Mouse (Mus musculus) retina, postnatal 7 days (tissue): ENCODE results near the gene Dlgap5.
A peak's percentile ranks its signal among the peaks of the same experiment; 100 is the strongest.
"Not testable (repeated sequence)": the region's sequence is repeated elsewhere in the genome, so short reads cannot be mapped to it uniquely, and the experiment has no call there.

Source experiments
- DNase-seq: peaks from one replicate; pipeline ENCODE4 v3.0.0-alpha.2; 2012; ENCODE audit warnings: low read depth, low spot score

Dlgap5 gene

DNA sequence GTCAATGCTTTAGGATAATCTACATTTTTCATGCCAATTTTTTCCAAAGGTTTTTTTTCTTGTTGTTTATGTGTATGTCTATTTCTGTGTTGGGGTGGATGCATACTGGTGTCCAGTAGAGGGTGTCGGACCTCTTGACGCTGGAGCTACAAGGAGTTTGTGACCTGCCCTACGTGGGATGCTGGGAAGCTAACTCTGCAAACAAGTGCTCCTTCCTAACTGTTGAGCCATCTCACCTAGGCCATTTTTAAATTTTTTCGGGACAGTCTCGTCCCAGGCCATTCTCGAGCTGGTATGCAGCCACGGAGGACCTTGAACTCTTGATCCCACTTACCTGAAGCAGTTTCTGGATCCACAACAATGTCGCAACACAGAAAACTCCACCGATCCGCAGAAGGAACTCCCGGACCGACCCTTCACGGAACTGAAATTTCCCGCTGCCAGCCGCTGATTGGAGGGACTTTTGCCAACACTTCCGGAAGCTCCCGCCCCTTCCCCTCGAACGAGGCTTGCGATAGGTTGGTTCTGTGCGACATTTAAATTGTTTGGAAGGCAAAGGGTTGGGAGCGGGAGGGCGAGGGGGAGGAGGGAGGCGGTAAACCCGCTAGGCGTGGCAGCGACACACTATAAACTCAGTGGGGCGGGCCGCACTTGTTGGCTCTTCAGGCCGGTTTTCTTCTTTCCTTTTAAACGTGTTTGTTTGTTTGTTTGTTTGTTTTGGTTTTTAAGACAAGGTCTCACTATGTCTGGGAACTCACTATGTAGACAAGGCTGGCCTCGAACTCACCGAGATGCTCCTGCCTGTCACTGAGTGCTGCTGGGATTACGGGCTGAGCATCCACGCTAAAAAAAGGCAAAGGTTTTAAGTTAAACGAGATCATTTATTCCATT is at the start of gene Dlgap5:
Gene Dlgap5, minus strand, starts transcription at position 633 of the 891 bp plus-strand sequence.
- peak; percentile 83 for DNase-seq

DNA sequence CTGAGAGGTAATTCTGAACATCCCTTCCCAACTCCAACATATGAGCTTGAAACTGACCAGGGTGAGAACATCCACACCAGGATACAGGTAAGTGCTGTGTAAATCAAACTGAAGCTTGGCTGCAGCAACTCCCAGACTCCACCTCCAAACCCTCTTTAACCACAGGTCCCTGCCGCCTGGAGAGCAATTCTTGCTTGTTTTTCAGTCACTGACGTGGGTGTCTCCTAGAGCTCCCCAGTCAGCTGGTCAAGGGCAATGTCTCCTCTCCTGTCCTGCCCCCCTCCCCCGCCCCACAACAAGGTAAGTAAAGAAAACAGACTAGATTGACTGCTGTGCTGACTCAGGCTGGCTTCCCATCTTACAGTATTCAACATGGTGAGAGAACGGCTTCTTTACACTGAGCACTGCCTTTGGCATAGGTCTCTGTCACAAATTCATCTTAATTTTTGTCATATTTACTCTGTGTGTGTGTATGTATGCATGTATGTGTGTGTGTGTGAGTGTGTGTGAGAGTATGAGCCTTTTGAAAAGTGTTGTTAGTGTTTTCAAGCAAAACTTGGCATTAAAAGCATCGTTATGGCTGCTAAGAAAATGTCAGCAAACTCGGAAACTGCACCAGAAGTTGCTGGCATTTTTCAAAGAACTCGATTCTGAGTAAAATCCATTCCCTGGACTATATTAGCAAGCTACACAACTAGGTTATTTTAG is 47.4 kb upstream of the Dlgap5 start:
- no peak for DNase-seq

DNA sequence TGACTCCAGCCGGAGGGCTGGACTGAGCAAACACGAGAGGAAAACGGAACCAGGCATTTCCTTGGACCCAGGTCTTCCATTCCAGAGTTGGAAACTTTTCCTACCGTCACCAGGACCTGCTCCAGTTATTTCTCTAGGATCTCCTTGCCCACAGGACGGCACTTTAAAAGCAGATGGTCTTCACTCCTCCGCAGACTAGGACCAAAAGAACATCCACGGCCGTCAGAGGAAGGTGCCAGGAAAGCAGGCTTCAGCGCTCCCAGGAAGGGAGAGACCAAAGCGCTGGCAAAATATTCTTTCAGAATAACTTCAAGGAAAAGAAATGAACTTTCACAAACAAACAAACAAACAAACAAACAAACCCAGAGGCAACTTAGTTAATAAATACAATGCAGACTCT is 46.2 kb upstream of the Dlgap5 start:
- no peak for DNase-seq

DNA sequence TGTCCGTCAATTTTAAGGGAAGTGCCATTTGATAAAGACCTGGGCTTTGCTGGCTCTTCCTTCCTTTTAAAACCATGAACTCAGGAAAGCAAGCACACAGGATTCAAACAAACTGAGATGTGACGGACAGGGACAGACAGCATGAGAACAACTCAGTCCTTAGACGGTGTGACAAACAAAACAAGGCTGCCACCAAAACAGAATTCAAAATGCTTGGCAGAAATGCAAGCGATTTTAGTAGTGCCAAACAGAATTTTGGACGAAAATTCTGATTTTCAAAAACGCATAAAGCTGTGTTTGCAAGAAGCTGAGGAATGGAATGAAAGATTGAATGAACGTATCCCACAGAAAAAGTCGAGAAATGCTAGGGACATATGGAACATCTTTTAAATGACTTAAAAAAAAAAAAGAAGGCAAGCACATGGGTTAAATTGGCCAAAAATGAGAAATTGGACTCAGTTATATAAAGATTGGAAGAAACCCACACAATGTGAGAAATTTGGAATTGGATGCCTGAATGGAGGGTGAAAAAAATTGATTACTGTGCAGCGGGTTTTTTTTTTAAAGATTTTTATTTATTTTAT is 44.8 kb upstream of the Dlgap5 start:
- no peak for DNase-seq

DNA sequence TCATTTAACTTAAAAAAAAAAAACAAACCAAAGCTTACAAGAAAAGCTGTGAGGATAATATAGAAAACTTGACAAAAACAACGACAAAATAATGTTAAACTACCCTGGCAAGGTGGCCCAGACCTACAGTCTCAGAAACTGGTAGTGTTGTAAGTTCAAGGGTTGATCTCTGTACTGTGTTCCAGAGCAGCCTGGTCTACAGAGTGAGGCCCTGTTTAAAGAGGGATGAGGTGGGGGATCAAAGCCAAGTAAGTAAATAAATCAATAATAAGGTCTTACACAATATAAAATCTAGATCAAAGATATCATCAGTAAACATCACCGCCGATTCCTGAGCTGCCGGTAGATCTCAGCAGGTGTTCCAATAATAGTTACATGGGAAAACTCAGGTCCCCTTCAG is 44.2 kb upstream of the Dlgap5 start:
- no peak for DNase-seq

DNA sequence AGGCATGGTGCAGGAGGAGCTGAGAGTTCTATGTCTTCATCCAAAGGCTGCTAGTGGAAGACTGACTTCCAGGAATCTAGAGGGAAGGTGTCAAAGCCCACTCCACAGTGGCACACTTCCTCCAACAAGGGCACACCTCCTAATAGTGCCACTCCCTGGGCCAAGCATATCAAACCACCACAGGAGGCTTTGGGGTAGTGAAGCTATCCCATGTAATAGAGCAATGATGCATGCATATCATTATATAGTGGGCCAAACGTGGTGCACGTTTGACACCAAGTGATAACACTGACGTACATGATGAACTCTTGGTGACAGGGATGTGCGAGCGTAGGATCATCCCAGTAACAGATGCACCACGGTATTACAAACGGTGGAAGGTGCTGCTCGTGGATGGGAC is 43.8 kb upstream of the Dlgap5 start:
- DNase-seq, result no peak

DNA sequence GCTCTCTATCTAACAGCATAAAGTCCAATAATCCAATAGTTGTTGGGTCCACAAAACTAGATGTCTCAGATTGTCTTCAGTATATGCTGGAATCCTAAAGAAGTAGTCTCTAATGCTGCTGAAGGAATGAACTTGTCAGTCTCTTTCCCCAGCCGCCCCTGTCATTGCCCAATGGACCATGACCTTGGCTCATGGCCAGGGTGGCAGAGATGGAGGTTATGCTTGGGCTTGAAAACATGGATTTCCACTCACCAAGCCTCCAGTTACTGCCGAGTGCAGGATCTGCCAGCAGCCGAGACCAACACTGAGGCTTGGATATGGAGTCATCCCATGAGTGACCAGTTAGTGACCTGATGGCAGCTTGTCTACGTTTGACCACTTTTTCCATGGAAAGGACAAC is 41.3 kb upstream of the Dlgap5 start:
- no peak for DNase-seq

DNA sequence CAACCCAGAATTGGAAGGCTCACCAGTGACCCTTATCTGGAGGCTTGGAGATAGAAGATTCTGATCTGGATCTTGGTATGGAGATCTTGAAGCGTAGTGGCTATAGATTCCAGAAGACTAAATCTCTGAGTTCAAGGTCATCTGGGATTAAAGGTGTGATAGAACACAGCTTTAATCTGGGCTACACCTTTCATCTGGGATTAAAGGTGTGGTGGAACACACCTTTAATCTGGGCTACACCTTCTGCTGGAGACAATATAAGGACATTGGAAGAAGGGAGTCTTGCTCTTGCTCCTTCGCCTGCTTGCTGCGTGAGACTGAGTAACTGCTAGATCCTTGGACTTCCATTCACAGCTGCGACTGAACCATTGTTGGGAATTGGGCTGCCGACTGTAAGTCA is 31.9 kb upstream of the Dlgap5 start, which contains the start of gene Fbxo34:
Gene Fbxo34, plus strand, starts transcription at position 301 of the 400 bp plus-strand sequence.
- not testable (repeated sequence) for DNase-seq

DNA sequence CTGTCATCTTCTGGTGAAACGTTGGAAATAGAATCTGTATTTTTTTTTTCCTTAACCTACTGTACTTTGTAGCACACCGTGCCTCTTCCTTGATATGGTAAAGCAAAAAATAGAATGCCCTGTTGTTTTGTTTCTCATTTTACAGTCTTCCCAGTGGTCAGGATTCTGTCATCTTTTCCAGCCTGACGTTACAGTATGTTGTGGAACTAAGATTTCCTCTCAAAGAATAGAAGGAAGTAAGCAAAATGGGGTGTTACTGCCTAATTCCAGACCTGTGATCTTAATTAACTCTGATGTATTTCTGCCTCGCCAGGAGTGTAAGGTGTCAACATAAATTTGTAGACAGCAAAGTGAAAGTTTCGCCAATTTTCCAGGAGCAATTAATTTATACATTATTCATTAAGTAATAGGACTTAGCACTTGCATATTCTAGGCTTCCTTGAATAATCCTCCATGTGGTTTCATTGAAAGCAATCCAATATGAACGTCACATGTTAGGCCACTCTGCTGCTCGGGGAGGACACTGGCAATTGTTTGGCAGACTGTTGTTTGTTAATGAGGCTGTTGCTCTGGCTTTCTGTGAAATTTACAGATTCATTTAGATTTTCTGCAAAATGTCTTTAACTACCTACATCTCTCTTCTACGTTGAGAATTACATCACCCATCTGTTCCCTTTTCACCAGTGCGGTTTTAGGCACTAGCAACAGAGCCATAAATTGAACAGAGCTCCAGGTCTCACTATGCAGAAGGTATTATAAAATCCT is 27.3 kb upstream of the Dlgap5 start:
- no peak for DNase-seq

DNA sequence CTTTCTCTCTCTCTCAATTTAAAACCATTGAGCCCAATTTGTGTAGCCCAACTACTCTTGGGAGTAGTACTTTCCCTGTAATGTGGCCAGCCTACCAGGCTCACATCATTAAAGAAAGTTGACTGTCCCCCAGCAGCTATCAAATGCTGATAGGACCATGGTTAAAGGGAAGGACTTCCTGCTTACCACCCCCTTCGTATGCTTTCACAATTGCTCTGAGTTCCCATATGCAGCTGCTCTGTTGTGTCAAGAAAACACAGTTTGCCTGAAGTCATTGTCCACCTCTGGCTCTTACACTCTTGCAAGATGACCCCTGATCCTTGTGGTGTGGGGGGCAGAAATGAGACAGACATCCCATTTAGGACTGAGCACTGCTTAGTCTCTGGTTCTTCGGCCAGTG is 26.7 kb upstream of the Dlgap5 start:
- DNase-seq, result no peak

DNA sequence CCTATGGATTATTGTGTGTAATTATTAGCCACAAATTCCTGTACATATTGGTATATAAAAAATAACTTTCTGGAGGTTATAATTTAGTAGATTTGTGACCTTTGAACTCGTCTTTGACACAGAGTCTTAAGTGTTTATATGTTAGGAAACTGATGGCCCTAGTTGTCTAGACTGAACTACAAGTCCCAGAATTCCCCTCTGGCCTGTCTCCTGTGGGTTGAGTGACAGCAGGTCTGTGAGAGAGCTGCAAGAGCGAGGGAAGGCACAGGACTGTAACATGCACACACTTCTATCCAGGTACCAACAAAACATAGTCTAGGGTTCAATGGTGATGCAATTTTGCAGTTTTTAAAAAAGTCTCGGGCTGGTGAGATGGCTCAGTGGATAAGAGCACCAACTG is 20.7 kb upstream of the Dlgap5 start:
- DNase-seq, result no peak

DNA sequence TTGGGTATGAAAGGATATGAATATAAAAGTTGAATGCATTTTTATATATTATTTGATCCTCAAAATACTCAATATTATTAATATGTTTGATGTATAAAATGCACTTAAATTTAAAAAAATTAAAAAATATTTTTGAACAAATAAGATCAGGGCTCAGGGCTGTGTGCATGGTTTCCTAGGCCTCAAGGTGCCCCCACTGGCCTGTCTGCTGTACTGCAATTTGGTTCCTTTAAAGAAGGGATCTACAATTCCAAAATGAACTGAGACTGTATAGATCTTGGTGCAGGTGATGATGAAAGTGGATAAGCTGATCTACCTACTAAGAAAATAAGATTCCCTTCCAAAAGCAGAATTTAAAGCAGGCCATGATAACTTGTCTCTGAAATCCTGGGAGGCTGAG is 14.8 kb upstream of the Dlgap5 start:
- DNase-seq, result no peak

DNA sequence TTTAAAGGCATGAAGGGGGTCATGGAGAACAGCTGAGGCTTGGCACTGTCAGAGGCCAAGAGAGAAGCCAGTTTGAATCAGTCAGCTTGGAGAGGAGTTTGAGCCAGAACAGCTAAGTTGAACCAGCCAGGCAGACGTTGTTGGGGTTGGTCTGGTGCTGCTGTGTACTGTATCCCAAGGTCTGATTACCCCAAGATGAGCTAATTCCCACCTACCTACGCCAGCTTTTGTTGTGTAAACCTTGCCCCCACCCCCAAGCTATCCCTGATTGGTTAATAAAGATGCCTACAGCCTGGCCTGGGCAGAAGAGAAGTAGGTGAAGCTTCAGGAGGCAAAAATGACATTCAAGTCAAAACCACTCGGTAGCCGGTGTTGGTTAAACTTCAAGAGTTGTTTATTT is 4.3 kb upstream of the Dlgap5 start:
- no peak for DNase-seq

DNA sequence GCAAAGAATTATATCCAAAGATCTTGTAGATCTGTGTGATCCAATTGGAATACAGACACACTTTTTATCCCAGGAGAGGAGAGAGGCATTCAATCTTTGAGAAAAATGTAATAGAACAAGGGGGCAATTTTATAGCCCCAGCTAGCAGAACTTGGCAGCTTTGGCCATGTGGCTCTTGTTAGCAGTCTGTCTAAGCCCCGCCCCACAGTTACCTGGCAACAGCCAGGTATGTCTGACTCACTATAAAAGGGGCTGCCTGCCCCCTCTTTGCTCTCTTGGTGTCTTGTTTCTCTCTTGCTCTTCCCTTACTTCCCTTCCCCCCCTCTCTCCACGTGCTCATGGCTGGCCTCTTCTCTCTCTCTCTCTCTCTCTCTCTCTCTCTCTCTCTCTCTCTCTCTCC is 3.4 kb upstream of the Dlgap5 start:
- no peak for DNase-seq

DNA sequence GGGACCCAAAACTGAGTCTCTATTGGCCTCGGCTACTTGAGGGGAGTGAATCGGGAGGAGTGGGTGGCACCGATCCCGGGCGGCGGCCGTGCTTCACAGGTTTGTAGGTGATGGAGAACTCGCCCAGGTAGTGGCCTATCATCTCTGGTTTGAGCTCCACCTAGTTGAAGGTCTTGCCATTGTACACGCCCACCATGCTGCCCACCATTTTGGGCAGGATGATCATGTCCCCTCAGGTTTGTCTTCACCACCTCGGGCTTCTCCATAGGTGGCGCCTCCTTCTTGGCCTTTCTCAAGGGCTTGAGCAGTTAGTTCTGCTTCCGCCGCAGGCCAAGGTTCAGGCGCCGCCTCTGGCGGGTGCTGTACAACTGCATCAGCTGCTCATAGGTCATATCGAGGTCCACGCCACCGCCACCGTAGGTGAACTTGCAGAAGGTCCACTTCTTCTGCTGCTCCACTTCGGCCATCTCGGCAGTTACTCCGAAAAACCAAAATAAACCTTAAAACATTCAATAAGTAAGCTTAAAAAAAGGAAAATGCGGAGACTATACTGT is 1.6 kb upstream of the Dlgap5 start:
- no peak for DNase-seq

DNA sequence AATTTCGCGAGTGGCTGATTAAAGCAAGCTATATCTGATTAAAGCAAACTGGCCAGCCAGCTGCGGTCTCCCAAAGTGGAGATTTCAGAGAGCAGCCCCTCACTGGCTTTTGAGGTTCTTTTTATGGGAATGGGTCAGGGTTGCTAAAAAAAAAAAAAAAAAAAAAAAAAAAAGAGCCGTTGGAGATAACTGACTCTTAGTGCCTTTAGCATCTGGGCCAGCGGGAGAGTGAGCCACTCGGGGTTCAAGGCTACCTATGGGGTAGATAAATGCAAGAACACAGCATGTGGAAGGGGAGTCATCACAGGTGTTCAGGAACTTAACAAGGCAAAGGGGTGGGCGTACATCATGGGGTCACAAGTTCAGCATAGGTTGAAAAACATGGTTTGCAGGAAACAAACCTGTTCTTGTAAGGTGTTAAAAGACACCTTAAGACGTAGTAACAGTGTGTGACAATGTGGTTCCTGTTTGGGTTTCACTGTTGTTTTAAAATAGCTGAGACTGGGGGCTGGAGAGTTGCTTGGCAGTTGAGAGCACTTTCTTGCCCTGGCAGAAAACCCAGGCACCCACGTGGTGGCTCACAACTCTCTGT is 923 bp upstream of the Dlgap5 start:
- no peak for DNase-seq

DNA sequence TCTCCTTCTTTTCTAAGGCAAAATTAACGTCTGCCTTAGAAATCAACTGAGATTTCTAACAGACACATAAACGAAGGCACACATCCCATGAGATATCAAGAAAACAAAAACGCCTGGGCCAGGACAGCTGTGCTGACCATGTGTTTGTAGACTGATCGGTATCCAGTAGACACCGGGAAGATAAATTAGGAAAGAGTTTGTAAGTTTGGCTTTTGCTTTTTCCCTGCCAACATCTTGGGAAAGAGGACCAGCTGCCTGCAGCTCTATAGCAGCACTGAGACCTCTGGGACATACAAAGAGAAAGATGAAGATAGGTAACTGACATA is 422 bp upstream of the Dlgap5 start:
- DNase-seq, result no peak

DNA sequence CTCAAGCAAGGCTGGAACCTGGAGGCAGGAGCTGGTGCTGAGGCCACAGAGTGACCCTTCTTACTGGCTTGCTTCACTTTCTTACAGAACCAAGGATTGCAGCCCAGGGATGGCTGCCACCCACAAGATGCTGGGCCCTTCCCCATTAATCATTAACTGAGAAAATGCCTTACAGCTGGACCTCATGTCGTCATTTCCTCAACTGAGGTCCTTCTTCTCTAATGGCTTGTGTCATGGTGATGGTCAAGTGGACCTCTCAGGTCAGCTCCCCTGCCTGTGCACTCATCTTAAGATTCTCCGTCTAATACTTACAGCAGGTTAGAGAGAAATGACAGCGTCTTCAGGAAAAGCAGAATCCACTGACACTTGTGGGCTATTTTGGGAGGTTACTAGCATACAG is 861 bp downstream of the Dlgap5 start:
- no peak for DNase-seq

DNA sequence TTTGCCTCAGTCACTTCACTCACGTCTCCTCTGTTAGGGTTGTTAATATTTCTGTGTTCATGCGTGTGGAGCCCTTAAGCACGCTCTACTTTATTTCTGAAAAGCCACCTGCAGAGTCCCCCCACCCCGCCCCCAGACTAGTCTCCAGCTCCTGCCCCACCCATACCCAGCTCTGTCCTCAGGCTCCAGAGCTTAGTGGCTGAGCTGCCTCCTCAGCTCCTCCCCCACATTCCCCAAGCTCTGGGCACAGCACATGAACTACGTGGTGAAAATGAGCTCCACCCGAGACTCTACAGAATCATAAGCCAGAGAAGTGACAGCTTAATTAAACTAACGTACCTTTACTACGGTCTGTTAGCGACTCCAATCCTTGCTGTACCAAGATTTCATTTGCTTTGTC is 12.2 kb downstream of the Dlgap5 start:
- DNase-seq, result no peak

DNA sequence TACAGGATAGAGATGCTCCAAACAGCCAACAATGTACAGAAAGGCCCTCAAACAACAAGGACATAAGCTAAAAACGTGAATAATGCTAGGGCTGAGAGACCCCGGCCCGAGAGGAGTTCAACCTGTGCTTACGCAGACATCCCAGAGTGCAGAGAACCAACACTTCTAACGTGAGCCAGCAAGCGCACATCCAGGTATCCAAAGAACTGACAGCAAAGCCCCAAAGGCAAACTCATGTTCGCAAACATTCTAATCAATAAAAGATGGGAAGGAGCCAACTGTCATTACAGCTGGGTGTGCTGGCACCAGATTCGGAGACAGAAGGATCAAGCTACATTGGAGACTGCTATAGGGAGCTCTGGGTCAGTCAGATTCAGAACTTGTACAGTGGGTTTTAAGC is 15.5 kb downstream of the Dlgap5 start:
- no peak for DNase-seq

DNA sequence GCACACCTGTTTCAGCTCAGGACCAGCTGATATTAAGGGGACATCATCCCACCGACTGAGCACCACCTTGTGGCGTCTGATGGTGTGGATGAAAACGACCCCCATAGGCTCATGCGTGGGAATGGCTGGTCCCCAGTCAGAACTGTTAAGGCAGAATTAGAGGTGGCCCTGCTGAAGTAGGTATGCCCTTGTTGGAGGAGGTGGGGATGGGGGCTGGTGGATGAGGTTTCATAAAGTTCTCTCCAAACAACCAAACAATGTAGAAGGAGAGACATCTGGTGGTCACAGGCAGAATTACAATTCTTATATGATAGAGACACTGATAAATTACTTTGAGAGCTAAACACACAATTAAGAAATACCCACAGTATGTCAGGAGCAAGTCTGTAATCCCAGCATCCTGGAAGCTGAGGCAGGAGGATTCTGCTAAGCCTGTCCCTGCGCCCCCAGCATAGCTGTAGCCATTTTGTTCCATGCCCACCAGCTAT is 22.0 kb downstream of the Dlgap5 start:
- peak; percentile 34 for DNase-seq
